Mouse (Mus musculus) intestine, postnatal 0 days (tissue): Measurements from ENCODE around the gene Dusp12. TPM values are rescaled to one million over a fixed set of nuclear protein-coding genes. Genes with fewer than 3 reads are reported as not detected.

ENCODE experiments used
- ATAC-seq: fragments of 200-750 bp; cut with Nextera tagmentation; 2 replicates; pipeline ENCODE4 v1.8.0; 2017; ENCODE audit warnings: mild to moderate bottlenecking, moderate TSS enrichment, moderate library complexity
- H3K27ac ChIP-seq: fragments of 300-500 bp; sonication (generic); 2 replicates; pipeline ENCODE4 v1.5.1; 2014; ENCODE audit warnings: mild to moderate bottlenecking, low read depth, low read length, moderate library complexity
- H3K27me3 ChIP-seq: fragments of 300-500 bp; sonication (generic); replicated peaks from 2 replicates; pipeline ENCODE4 v1.6.1; 2014; ENCODE audit warnings: low read length, mixed read lengths; ENCODE audit not compliant: control insufficient read depth, insufficient read depth
- H3K36me3 ChIP-seq: fragments of 300-500 bp; sonication (generic); 2 replicates; pipeline ENCODE4 v1.6.1; 2014; ENCODE audit warnings: mild to moderate bottlenecking, moderate library complexity; ENCODE audit not compliant: control insufficient read depth, insufficient read depth
- H3K4me1 ChIP-seq: fragments of 300-500 bp; sonication (generic); replicated peaks from 2 replicates; pipeline ENCODE4 v1.6.1; 2014; ENCODE audit warnings: antibody characterized with exemption, low read length, mixed read lengths; ENCODE audit not compliant: control insufficient read depth, insufficient read depth
- H3K4me2 ChIP-seq: fragments of 300-500 bp; sonication (generic); replicated peaks from 2 replicates; pipeline ENCODE4 v1.6.1; 2014; ENCODE audit warnings: low read depth, mild to moderate bottlenecking, moderate library complexity
- H3K4me3 ChIP-seq: fragments of 300-500 bp; sonication (generic); 2 replicates; pipeline ENCODE4 v1.5.1; 2014; ENCODE audit warnings: low read depth, low read length
- H3K9ac ChIP-seq: fragments of 300-500 bp; sonication (generic); 2 replicates; pipeline ENCODE4 v1.6.1; 2014; ENCODE audit warnings: mild to moderate bottlenecking, low read depth, low read length
- H3K9me3 ChIP-seq: fragments of 300-500 bp; sonication (generic); 2 replicates; pipeline ENCODE4 v1.6.1; 2016; ENCODE audit warnings: mixed run types; ENCODE audit not compliant: control insufficient read depth
- CTCF ChIP-seq: sonication (generic); IDR thresholded peaks from 2 replicates; pipeline ENCODE4 v1.5.1; 2016; ENCODE audit warnings: low read depth, mild to moderate bottlenecking, control low read depth, antibody characterized with exemption, moderate library complexity
- WGBS: fragments of 180-500 bp; shearing (Covaris S2); extraction: QIAGEN DNeasy Blood & Tissue Kit; methylation state at CpG from one replicate; pipeline ENCODE4 v1.1.7; 2014; 5-methylcytosine and 5-hydroxymethylcytosine counted together
- polyA plus RNA-seq: library from polyadenylated mRNA; unstranded; fragments of >200 nt; fragmentation: Nextera tagmentation; extraction: Ambion mirVana; gene quantifications from 2 replicates; pipeline ENCODE4 v1.2.1, GENCODE M21; 2015

The Dusp12 gene
- polyA plus RNA-seq, 1 experiment from 2014 or later, result 65.1 TPM

DNA sequence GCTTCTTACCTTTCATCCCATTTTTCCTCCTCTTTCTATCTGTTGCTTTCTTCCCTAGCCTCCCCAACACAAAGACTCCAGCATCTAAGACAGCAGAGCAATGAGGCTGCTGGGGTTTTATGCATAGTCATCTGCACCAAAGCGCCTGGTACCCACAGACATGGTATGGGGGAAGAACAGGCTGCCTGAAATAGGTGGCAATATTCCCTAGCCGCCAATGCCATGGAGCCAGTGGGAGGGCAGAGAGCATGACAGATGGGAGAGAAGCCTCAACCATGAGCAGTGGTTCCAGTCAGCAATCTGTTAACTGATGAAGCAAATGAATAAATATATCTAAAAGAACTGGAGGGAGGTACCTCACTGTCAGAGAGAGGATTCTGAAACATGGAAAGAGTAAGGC, 28.0 kb downstream of the Dusp12 start:
- no peak overlapping the region for H3K4me2 ChIP-seq

DNA sequence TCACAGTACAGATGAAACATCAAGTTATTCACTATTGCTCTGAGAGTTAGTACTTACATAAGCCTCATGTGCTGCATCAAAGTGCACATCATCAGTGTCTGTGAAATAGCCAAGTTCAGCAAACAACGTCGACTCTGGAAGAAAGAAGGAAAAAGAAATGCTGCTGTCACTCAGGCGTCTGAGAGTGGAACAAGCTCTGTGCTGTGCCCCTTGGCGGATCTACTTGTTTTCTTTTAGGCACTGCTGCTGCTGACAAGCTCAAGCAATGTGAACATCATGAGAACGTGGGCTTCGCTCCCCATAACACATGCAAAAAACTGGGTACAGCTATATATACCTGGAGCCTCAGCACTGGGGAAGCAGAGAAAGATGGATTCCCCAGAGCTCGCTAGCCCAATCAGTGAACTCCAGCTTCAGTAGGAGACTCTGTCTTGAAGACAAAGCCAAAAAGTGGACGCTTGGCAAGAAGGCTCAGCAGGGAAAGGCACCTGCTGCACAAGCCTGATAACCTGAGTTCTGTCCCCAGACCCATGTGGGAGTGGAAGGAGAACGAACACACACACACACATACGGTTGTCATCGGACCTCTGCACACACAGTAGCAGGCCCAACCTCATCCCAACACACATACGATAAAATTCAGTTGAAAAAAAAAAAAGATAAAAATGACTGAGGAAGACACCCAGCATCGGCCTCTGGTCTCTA, 30.1 kb downstream of the Dusp12 start:
- H3K36me3 ChIP-seq, result peaks cover 14% of the 10 kb centered on the region; the same call in 1 of the 2 replicates
- no peaks in the 10 kb centered on the region for H3K27me3 ChIP-seq
- H3K4me3 ChIP-seq, result no peak overlapping the region
- no peak overlapping the region for H3K9ac ChIP-seq
- no peak for ATAC-seq
- H3K4me1 ChIP-seq, result no peaks in the 10 kb centered on the region
- H3K9me3 ChIP-seq, result no peaks in the 10 kb centered on the region
- no peak for TF ChIP-seq CTCF
- 91% methylated on average over 13 of the region's 13 CpGs for WGBS
- no peak overlapping the region for H3K4me2 ChIP-seq
- no peak overlapping the region for H3K27ac ChIP-seq

More for the DNA sequence above, 28.0 kb downstream of the Dusp12 start:
- WGBS, result 95% methylated on average over 2 of the region's 2 CpGs
- Histone ChIP-seq H3K4me3 (no peak overlapping the region), H3K36me3 (0 out of 2 replicates have a peak, but pooled peaks cover 9% of the 10 kb centered on the region), H3K9me3 (no peaks in the 10 kb centered on the region), H3K27ac (no peak overlapping the region), H3K9ac (no peak overlapping the region), H3K4me1 (no peaks in the 10 kb centered on the region), H3K27me3 (no peaks in the 10 kb centered on the region)
- no peak for ATAC-seq
- no peak for TF ChIP-seq CTCF

DNA sequence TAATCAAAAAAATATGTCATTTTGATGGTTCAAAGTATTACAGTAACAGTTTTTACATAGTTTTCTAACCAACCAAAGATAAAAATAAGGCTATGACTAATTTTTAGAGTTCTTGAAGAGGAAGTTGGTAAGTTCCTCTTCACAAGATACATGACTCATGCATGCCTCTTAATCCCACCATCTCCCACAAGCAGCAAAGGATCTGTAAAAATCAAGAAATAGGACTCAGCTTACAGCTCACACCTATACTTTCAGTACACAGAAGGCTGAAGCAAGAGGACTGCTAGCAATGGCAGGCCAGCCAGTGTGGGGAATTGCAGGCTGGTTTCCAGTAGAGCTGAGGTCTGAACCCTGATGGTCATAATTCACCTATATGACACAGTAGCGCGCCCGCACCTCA, 31.7 kb downstream of the Dusp12 start:
- no peak for TF ChIP-seq CTCF
- H3K27ac ChIP-seq, result no peak overlapping the region
- 89% methylated on average over 3 of the region's 3 CpGs for WGBS
- peaks cover 21% of the 10 kb centered on the region; the same call in 1 of the 2 replicates for H3K36me3 ChIP-seq
- H3K4me3 ChIP-seq, result no peak overlapping the region
- H3K4me2 ChIP-seq, result no peak overlapping the region
- H3K27me3 ChIP-seq, result no peaks in the 10 kb centered on the region
- H3K4me1 ChIP-seq, result no peaks in the 10 kb centered on the region
- ATAC-seq, result no peak
- H3K9me3 ChIP-seq, result no peaks in the 10 kb centered on the region
- no peak overlapping the region for H3K9ac ChIP-seq

DNA sequence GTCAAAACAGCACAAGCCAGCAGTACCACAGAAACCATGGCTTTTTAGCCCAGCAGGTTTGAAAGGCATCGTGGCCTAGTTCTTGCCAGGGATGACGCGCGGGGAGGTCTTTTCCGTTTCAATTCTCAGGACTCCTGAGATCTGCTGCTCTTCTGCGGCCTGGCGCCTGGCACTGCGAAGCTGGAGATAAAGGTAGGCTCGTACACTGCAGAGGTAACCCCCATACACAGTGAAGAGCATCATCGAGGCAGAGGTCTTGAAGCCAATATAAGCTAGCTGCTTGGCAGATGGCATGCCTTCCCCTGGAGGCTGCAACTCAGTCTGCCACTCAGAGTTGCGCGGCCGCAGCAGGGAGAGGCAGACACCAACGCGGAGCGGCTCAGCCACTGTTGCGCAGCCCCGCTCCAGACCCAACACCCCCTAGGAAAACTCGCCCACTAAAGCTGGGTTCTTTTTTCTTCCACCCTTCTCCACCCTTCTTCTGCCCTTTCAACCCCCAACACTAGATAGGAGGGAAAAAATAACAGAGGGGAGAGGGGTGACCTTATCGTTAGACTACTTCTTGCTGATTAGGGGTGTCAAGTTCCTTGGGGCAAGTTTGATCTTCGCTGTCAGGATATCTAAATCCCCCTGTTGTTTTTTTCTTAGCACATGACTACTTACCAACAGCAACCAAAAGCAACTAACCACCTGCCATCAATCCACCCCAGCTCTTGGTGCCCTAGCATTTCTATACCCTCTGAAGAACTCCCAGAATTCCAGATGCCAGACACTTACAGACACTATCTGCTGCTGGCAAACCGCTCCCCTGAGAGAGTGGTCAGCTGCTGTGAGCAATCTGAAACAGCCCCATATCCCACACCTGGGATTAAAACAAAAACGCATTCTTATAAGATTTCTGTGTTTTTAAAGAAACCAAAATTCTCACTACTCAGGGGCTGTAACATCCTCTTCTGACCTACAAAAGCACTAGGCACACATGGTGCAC, 34.4 kb downstream of the Dusp12 start:
- no peak for TF ChIP-seq CTCF
- WGBS, result 86% methylated on average over 23 of the region's 23 CpGs
- no peaks in the 10 kb centered on the region for H3K4me1 ChIP-seq

DNA sequence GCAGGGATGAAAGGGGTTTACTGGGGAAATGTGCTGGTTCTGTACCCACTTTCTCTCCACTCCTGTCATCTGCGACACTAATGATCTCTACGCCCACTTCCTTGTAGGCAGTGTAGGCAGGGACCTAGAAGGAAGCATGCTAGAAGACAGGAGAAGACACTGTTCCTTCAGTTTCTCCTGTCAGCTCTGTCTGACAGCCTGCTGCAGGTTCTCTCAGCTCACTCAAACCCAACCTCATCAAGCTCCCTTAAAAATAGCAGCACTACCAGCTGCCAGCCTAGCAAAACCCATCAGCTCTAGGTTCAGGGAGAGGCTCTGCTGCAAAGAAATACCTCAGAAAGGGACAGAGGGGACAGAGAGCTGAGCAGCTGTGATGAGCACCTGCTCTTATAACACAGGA, 35.3 kb downstream of the Dusp12 start:
- Histone ChIP-seq H3K27me3 (no peaks in the 10 kb centered on the region), H3K4me2 (no peak overlapping the region), H3K9me3 (no peaks in the 10 kb centered on the region), H3K36me3 (peaks cover 21% of the 10 kb centered on the region; the same call in 1 of the 2 replicates), H3K9ac (no peak overlapping the region), H3K27ac (no peak overlapping the region), H3K4me3 (no peak overlapping the region), H3K4me1 (no peaks in the 10 kb centered on the region)
- ATAC-seq, result no peak
- no peak for TF ChIP-seq CTCF
- 91% methylated on average over 2 of the region's 2 CpGs for WGBS

More for the DNA sequence above, 34.4 kb downstream of the Dusp12 start:
- no peak for ATAC-seq
- Histone ChIP-seq H3K36me3 (peaks cover 21% of the 10 kb centered on the region; the same call in 1 of the 2 replicates), H3K9me3 (no peaks in the 10 kb centered on the region), H3K4me2 (no peak overlapping the region), H3K27me3 (no peaks in the 10 kb centered on the region), H3K9ac (no peak overlapping the region), H3K27ac (no peak overlapping the region), H3K4me3 (no peak overlapping the region)
